Mouse (Mus musculus): Measurements from ENCODE around the gene Gjc1.

Gjc1 gene

GRCm38 (mm10) chr11:102818121-102819020, 1.1 kb downstream of the Gjc1 start:
- in situ Hi-C loops (cut with MboI, MseI): no loop called here

- in situ Hi-C loops (cut with MboI, MseI): no loop called here
Observed at GRCm38 (mm10) chr11:102814881-102815280, 4.6 kb downstream of the Gjc1 start.

GRCm38 (mm10) chr11:102810721-102811485, 8.6 kb downstream of the Gjc1 start:
- in situ Hi-C loops (cut with MboI, MseI): no loop called here

GRCm38 (mm10) chr11:102808246-102808645, 11.3 kb downstream of the Gjc1 start:
- in situ Hi-C loops (cut with MboI, MseI): no loop called here

GRCm38 (mm10) chr11:102803453-102803852, 16.0 kb downstream of the Gjc1 start:
- in situ Hi-C loops (cut with MboI, MseI): no loop called here

- in situ Hi-C loops (cut with MboI, MseI): no loop called here
Observed at GRCm38 (mm10) chr11:102794157-102794556, 25.3 kb downstream of the Gjc1 start.

GRCm38 (mm10) chr11:102791682-102792445, 27.6 kb downstream of the Gjc1 start:
- in situ Hi-C loops (cut with MboI, MseI): no loop called here

GRCm38 (mm10) chr11:102787688-102788177, 31.8 kb downstream of the Gjc1 start:
- in situ Hi-C loops (cut with MboI, MseI): no loop called here

- in situ Hi-C loops (cut with MboI, MseI): no loop called here
Observed at GRCm38 (mm10) chr11:102783443-102783842, 36.1 kb downstream of the Gjc1 start.

- in situ Hi-C loops (cut with MboI, MseI): no loop called here
Observed at GRCm38 (mm10) chr11:102781523-102781922, 38.0 kb downstream of the Gjc1 start.

- in situ Hi-C loops (cut with MboI, MseI): no loop called here
Observed at GRCm38 (mm10) chr11:102780986-102781351, 38.5 kb downstream of the Gjc1 start.

- in situ Hi-C loops (cut with MboI, MseI): no loop called here
Observed at GRCm38 (mm10) chr11:102780271-102780985, 39.1 kb downstream of the Gjc1 start.

GRCm38 (mm10) chr11:102779824-102780223, 39.7 kb downstream of the Gjc1 start:
- in situ Hi-C loops (cut with MboI, MseI): loop anchor here (5.0 to 10.0 kb wide), 2 partner anchors 55 to 72 kb away; partner anchors contain the start of gene Higd1b

GRCm38 (mm10) chr11:102779081-102779638, 40.3 kb downstream of the Gjc1 start:
- in situ Hi-C loops (cut with MboI, MseI): loop anchor here (5.0 to 10.0 kb wide), 2 partner anchors 56 to 73 kb away; partner anchors contain the start of gene Higd1b

- in situ Hi-C loops (cut with MboI, MseI): loop anchor here (5.0 to 10.0 kb wide), 2 partner anchors 56 to 74 kb away; partner anchors contain the start of gene Higd1b
Observed at GRCm38 (mm10) chr11:102778597-102778996, 40.9 kb downstream of the Gjc1 start.

GRCm38 (mm10) chr11:102778165-102778564, 41.3 kb downstream of the Gjc1 start:
- in situ Hi-C loops (cut with MboI, MseI): loop anchor here (5.0 to 10.0 kb wide), 2 partner anchors 57 to 74 kb away; partner anchors contain the start of gene Higd1b

GRCm38 (mm10) chr11:102777598-102777997, 41.9 kb downstream of the Gjc1 start:
- in situ Hi-C loops (cut with MboI, MseI): loop anchor here (5.0 to 10.0 kb wide), 2 partner anchors 57 to 75 kb away; partner anchors contain the start of gene Higd1b

GRCm38 (mm10) chr11:102774621-102775141, 44.8 kb downstream of the Gjc1 start:
- in situ Hi-C loops (cut with MboI, MseI): loop anchor here (5.0 to 10.0 kb wide), 2 partner anchors 60 to 78 kb away; partner anchors contain the start of gene Higd1b

- in situ Hi-C loops (cut with MboI, MseI): loop anchor here (10.0 kb wide), 1 partner anchor 61 kb away; the partner anchor contains the start of gene Higd1b
Observed at GRCm38 (mm10) chr11:102773713-102774611, 45.5 kb downstream of the Gjc1 start.
